Mouse (Mus musculus) forebrain, embryonic 14.5 days (tissue): ENCODE results near the gene Rasl10a. TPM values are rescaled to one million over a fixed set of nuclear protein-coding genes. Genes with fewer than 3 reads are reported as not detected.

Source experiments
- ATAC-seq: fragments of 200-750 bp; cut with Nextera tagmentation; 2 replicates; pipeline ENCODE4 v1.8.0; 2017; ENCODE audit warnings: mild to moderate bottlenecking, moderate library complexity
- DNase-seq: peaks from one replicate; pipeline ENCODE4 v3.0.0-alpha.2; 2015; ENCODE audit warnings: low spot score
- H3K27ac ChIP-seq: fragments of 300-500 bp; sonication (generic); 2 replicates; pipeline ENCODE4 v1.5.1; 2014; ENCODE audit warnings: low read depth, mild to moderate bottlenecking, control low read depth, low read length, moderate library complexity
- H3K27me3 ChIP-seq: fragments of 300-500 bp; sonication (generic); replicated peaks from 2 replicates; pipeline ENCODE4 v1.6.1; 2014; ENCODE audit warnings: low read length, control low read depth, mixed read lengths; ENCODE audit not compliant: control insufficient read depth, insufficient read depth
- H3K36me3 ChIP-seq: fragments of 300-500 bp; sonication (generic); 2 replicates; pipeline ENCODE4 v1.6.1; 2014; ENCODE audit warnings: low read length, control low read depth; ENCODE audit not compliant: control insufficient read depth, insufficient read depth
- H3K4me1 ChIP-seq: fragments of 300-500 bp; sonication (generic); 2 replicates; pipeline ENCODE4 v1.6.1; 2014; ENCODE audit warnings: antibody characterized with exemption, low read length, control low read depth; ENCODE audit not compliant: control insufficient read depth, insufficient read depth
- H3K4me2 ChIP-seq: fragments of 300-500 bp; sonication (generic); 2 replicates; pipeline ENCODE4 v1.6.1; 2014; ENCODE audit warnings: mild to moderate bottlenecking, control low read depth, low read length
- H3K4me3 ChIP-seq: fragments of 300-500 bp; sonication (generic); 2 replicates; pipeline ENCODE4 v1.5.1; 2014; ENCODE audit warnings: low read depth, low read length, control low read depth
- H3K9ac ChIP-seq: fragments of 300-500 bp; sonication (generic); 2 replicates; pipeline ENCODE4 v1.6.1; 2014; ENCODE audit warnings: mild to moderate bottlenecking, low read length, control low read depth, moderate library complexity
- H3K9me3 ChIP-seq: fragments of 300-500 bp; sonication (generic); replicated peaks from 2 replicates; pipeline ENCODE4 v1.6.1; 2016; ENCODE audit warnings: low read length, control low read depth, mixed read lengths; ENCODE audit not compliant: control insufficient read depth
- WGBS: fragments of 180-500 bp; shearing (Covaris S2); extraction: QIAGEN DNeasy Blood & Tissue Kit; methylation state at CpG from one replicate; pipeline ENCODE4 v1.1.7; 2014; 5-methylcytosine and 5-hydroxymethylcytosine counted together
- polyA plus RNA-seq: library from polyadenylated mRNA; unstranded; fragments of >200 nt; fragmentation: Nextera tagmentation; extraction: Ambion mirVana; gene quantifications from 2 replicates; pipeline ENCODE4 v1.2.1, GENCODE M21; 2014

Gene Rasl10a
- polyA plus RNA-seq, 1 experiment from 2014 or later, result 0.25 TPM

DNA sequence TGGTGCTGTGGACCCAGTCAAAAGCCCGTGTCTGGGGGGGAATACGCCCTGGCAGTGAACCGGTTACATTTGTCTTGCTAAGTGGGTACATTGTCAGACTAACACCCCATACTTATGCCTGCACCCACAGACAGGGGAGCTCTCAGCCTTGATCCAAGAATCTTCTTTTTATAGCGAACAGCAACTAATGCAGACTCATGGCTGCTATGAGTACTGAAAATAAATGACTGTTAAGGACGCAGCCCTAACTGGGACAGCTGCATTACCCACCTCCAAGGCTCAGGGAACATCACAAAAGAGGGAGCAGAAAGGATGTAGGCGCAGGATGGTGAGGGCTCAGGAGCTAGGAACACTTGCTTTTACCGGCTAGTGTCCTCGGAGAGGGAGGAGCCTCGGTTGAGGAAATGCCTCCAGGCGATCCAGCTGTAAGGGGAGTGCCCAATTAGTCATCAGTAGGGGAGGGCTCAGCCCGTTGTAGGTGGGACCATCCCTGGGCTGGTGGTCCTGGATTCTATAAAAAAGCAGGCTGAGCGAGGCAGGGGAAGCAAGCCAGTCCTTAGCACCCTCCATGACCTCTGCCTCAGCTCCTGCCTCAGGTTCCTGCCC, 11.5 kb upstream of the Rasl10a start:
- no peak for ATAC-seq
- 45% methylated on average over 12 of the region's 12 CpGs for WGBS
- no peak for DNase-seq
- no peak overlapping the region for H3K4me2 ChIP-seq
- H3K36me3 ChIP-seq, result peaks cover 18% of the 10 kb centered on the region
- no peak overlapping the region for H3K4me3 ChIP-seq
- no peaks in the 10 kb centered on the region for H3K9me3 ChIP-seq
- H3K9ac ChIP-seq, result no peak overlapping the region
- H3K27ac ChIP-seq, result no peak overlapping the region
- H3K27me3 ChIP-seq, result no peaks in the 10 kb centered on the region
- H3K4me1 ChIP-seq, result no peaks in the 10 kb centered on the region

DNA sequence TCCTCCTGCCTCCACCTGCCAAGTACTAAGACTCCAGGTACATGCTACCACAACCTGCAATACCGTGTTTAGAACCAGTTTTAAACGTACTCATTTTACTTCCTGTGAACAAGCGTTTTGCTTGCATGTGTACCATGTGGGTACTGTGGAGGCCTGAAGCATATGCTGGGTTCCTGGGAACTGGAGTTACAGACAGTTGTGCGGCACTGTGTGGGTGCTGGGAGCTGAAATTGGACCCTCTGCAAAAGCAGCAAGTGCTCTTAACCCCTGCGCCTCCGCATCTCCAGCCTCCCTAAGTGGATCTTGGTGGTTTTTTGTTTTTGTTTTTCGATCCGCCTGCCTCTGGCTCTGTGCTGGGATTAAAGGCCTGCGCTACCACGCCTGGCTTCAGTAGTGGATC, 6.3 kb upstream of the Rasl10a start:
- H3K9me3 ChIP-seq, result no peaks in the 10 kb centered on the region
- 78% methylated on average over 10 of the region's 10 CpGs for WGBS
- ATAC-seq (no peak), DNase-seq (no peak)
- H3K27me3 ChIP-seq, result peaks cover 6% of the 10 kb centered on the region
- no peak overlapping the region for H3K9ac ChIP-seq
- H3K4me1 ChIP-seq, result peaks cover 4% of the 10 kb centered on the region; the same call in 1 of the 2 replicates
- no peak overlapping the region for H3K27ac ChIP-seq
- H3K36me3 ChIP-seq, result no peaks in the 10 kb centered on the region
- H3K4me2 ChIP-seq, result no peak overlapping the region
- no peak overlapping the region for H3K4me3 ChIP-seq

DNA sequence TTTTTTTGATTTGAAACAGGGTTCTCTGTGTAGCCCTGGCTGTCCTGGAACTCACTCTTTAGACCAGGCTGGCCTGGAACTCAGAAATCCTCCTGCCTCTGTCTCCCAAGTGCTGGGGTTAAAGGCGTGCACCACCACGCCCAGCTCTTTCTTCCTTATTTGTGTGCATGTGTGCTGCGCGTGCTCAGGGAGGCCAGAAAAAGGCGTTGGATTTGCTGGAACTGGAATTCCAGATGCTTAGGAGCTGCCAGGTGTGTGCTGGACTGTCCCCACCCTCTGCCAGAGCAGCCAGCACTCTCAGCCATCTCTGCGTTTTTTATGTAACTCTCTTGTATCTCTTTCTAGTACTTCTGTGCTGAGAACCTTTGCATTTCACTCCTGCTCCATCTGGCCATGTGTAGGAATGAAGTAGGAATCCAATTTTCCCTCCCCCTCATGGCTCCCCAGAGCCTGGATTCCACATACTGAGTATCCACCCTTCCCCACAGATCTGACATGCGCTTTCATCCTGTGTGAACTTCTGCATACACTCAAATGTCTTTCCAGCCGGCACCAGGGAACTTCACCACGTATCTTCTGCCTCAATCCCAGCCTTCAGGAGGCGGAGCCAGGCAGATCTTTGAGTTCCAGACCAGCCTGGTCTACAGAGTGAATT, 5.6 kb upstream of the Rasl10a start:
- Histone ChIP-seq H3K4me3 (no peak overlapping the region), H3K4me1 (peaks cover 5% of the 10 kb centered on the region; the same call in 1 of the 2 replicates), H3K36me3 (no peaks in the 10 kb centered on the region), H3K27ac (no peak overlapping the region), H3K4me2 (no peak overlapping the region), H3K9ac (no peak overlapping the region), H3K9me3 (no peaks in the 10 kb centered on the region), H3K27me3 (peaks cover 13% of the 10 kb centered on the region)
- ATAC-seq (no peak), DNase-seq (no peak)
- 77% methylated on average over 10 of the region's 10 CpGs for WGBS

DNA sequence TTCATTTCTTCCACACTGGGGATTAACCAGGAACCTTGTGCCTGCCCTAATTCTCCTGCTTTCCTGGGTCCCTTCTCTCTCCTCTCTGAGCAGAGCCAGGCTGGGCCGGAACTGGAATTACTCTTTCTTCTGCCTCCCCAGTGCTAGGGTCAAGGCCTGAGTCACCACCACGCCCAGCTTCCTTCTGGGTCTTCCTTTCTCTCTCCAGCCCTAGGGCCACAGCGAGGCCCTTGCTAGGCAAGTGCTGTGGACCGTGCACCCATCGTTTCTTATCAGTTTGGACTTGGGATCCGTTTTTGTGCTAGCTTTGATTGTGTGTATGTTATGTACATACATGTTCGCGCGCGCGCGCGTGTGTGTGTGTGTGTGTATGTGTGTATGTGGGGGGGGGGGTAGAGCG, 3.8 kb upstream of the Rasl10a start:
- Histone ChIP-seq H3K36me3 (no peaks in the 10 kb centered on the region), H3K4me2 (no peak overlapping the region), H3K9me3 (no peaks in the 10 kb centered on the region), H3K27me3 (peaks cover 26% of the 10 kb centered on the region), H3K9ac (no peak overlapping the region), H3K27ac (no peak overlapping the region), H3K4me1 (peaks cover 5% of the 10 kb centered on the region), H3K4me3 (no peak overlapping the region)
- 93% methylated on average over 14 of the region's 14 CpGs for WGBS
- no peak for ATAC-seq
- no peak for DNase-seq

- H3K36me3 ChIP-seq, result no peaks in the 10 kb centered on the region
- H3K4me2 ChIP-seq, result no peak overlapping the region
- no peak overlapping the region for H3K9ac ChIP-seq
- no peak overlapping the region for H3K4me3 ChIP-seq
- H3K9me3 ChIP-seq, result no peaks in the 10 kb centered on the region
- no peak for ATAC-seq
- WGBS, result 69% methylated on average over 6 of the region's 6 CpGs
- peaks cover 34% of the 10 kb centered on the region for H3K27me3 ChIP-seq
- H3K27ac ChIP-seq, result no peak overlapping the region
- no peak for DNase-seq
- H3K4me1 ChIP-seq, result peaks cover 5% of the 10 kb centered on the region
Measured at GRCm38 (mm10) chr11:5054874-5055273, 3.1 kb upstream of the Rasl10a start.

GRCm38 (mm10) chr11:5055945-5056938, 1.7 kb upstream of the Rasl10a start:
- H3K4me2 ChIP-seq, result no peak overlapping the region
- no peaks in the 10 kb centered on the region; the same call in 1 of the 2 replicates for H3K36me3 ChIP-seq
- WGBS, result 20% methylated on average over 23 of the region's 23 CpGs
- H3K9ac ChIP-seq, result no peak overlapping the region
- DNase-seq (peak; percentile 61), ATAC-seq (no peak)
- H3K4me1 ChIP-seq, result peaks cover 5% of the 10 kb centered on the region
- peaks cover 47% of the 10 kb centered on the region for H3K27me3 ChIP-seq
- H3K4me3 ChIP-seq, result no peak overlapping the region
- no peaks in the 10 kb centered on the region for H3K9me3 ChIP-seq
- H3K27ac ChIP-seq, result no peak overlapping the region

- peaks cover 55% of the 10 kb centered on the region for H3K27me3 ChIP-seq
- H3K9ac ChIP-seq, result no peak overlapping the region
- H3K4me3 ChIP-seq, result no peak overlapping the region
- no peaks in the 10 kb centered on the region; the same call in 1 of the 2 replicates for H3K36me3 ChIP-seq
- no peak for DNase-seq
- peaks cover 13% of the 10 kb centered on the region for H3K4me1 ChIP-seq
- no peaks in the 10 kb centered on the region for H3K9me3 ChIP-seq
- WGBS, result 44% methylated on average over 8 of the region's 8 CpGs
- no peak for ATAC-seq
- H3K4me2 ChIP-seq, result no peak overlapping the region
- no peak overlapping the region for H3K27ac ChIP-seq
Measured at GRCm38 (mm10) chr11:5057064-5057463, 864 bp upstream of the Rasl10a start.

DNA sequence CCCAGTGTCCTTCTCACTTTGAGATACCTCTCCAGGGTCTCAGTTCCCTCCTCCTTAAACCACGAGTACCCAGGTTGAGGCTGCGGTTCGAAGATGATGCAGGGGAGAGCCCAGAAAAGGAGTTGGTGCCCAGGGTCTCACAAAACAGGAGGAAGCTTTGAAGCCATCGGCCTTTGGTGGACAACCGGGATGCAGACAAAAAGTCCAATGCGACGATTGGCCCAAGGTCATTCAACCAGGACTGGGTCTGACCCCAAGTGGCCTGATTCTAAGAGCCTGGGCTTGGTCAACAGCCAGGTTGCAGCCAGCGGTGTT, 430 bp upstream of the Rasl10a start:
- no peak for DNase-seq
- peak overlapping the region; percentile 79 for H3K4me2 ChIP-seq
- no peaks in the 10 kb centered on the region; the same call in 1 of the 2 replicates for H3K36me3 ChIP-seq
- H3K4me1 ChIP-seq, result peaks cover 17% of the 10 kb centered on the region
- H3K27ac ChIP-seq, result no peak overlapping the region
- ATAC-seq, result no peak
- WGBS, result 14% methylated on average over 8 of the region's 8 CpGs
- H3K4me3 ChIP-seq, result peak overlapping the region; percentile 41
- no peaks in the 10 kb centered on the region for H3K9me3 ChIP-seq
- peak overlapping the region; percentile 60 for H3K9ac ChIP-seq
- H3K27me3 ChIP-seq, result peaks cover 58% of the 10 kb centered on the region
